Mouse (Mus musculus) liver, embryonic 14.5 days (tissue): ENCODE results near the gene Foxi2. TPM values are rescaled to one million over a fixed set of nuclear protein-coding genes. Genes with fewer than 3 reads are reported as not detected.
A peak's percentile ranks its signal among the peaks of the same experiment; 100 is the strongest.

Source experiments
- ATAC-seq: fragments of 200-750 bp; cut with Nextera tagmentation; 2 replicates; pipeline ENCODE4 v1.8.0; 2017; ENCODE audit warnings: moderate number of reproducible peaks, mild to moderate bottlenecking, moderate library complexity; ENCODE audit not compliant: insufficient read depth
- DNase-seq, 3 experiments: peaks; one replicate each; pipeline ENCODE4 v3.0.0-alpha.2; 2012 to 2013; ENCODE audit warnings: low read depth in 3 of 3, low spot score in 3 of 3
- H3K27ac ChIP-seq: fragments of 300-500 bp; sonication (generic); 2 replicates; pipeline ENCODE4 v1.5.1; 2014; ENCODE audit warnings: moderate library complexity, mild to moderate bottlenecking, control low read depth, inconsistent platforms
- H3K27me3 ChIP-seq: fragments of 300-500 bp; sonication (generic); 2 replicates; pipeline ENCODE4 v1.6.1; 2014; ENCODE audit warnings: mild to moderate bottlenecking, low read length, moderate library complexity; ENCODE audit not compliant: control insufficient read depth, insufficient read depth
- H3K36me3 ChIP-seq: fragments of 300-500 bp; sonication (generic); replicated peaks from 2 replicates; pipeline ENCODE4 v1.6.1; 2014; ENCODE audit warnings: low read depth; ENCODE audit not compliant: control insufficient read depth, insufficient read depth
- H3K4me1 ChIP-seq, 2 experiments: fragments of 200-500 bp in 1 of 2; fragments of 300-500 bp in 1 of 2; sonication (generic) in 1 of 2; replicated peaks; 2 replicates each; pipeline ENCODE4 v1.6.1; 2012 to 2014; ENCODE audit warnings: antibody characterized with exemption in 1 of 2, inconsistent platforms in 1 of 2, low read length in 1 of 2; ENCODE audit not compliant: control insufficient read depth in 2 of 2, insufficient read depth in 2 of 2
- H3K4me2 ChIP-seq: fragments of 300-500 bp; sonication (generic); 2 replicates; pipeline ENCODE4 v1.6.1; 2014; ENCODE audit warnings: low read depth, mild to moderate bottlenecking, control low read depth, moderate library complexity
- H3K4me3 ChIP-seq, 2 experiments: fragments of 200-500 bp in 1 of 2; fragments of 300-500 bp in 1 of 2; sonication (generic) in 1 of 2; 2 replicates each; pipeline ENCODE4 v1.5.1; 2012 to 2014; ENCODE audit warnings: low read depth in 2 of 2, low read length in 2 of 2, mild to moderate bottlenecking in 2 of 2, control low read depth in 1 of 2, inconsistent platforms in 1 of 2, moderate library complexity in 1 of 2; ENCODE audit not compliant: insufficient read depth in 1 of 2
- H3K9ac ChIP-seq: fragments of 300-500 bp; sonication (generic); replicated peaks from 2 replicates; pipeline ENCODE4 v1.6.1; 2014; ENCODE audit warnings: mild to moderate bottlenecking, control low read depth, moderate library complexity
- H3K9me3 ChIP-seq: fragments of 300-500 bp; sonication (generic); 2 replicates; pipeline ENCODE4 v1.6.1; 2016; ENCODE audit warnings: low read length, mixed read lengths; ENCODE audit not compliant: control insufficient read depth
- CTCF ChIP-seq: IDR thresholded peaks from 2 replicates; pipeline ENCODE4 v1.5.1; 2016; ENCODE audit warnings: antibody characterized with exemption, low read depth, control low read depth
- EP300 ChIP-seq: IDR thresholded peaks from 2 replicates; pipeline ENCODE4 v1.6.1; 2016; ENCODE audit warnings: antibody characterized with exemption, low read depth
- WGBS: fragments of 180-500 bp; shearing (Covaris S2); extraction: QIAGEN DNeasy Blood & Tissue Kit; methylation state at CpG from one replicate; pipeline ENCODE4 v1.1.7; 2014; ENCODE audit not compliant: insufficient replicate concordance; 5-methylcytosine and 5-hydroxymethylcytosine counted together
- polyA plus RNA-seq, 2 experiments: library from polyadenylated mRNA; depleted of rRNA in 1 of 2; stranded (reverse) in 1 of 2; unstranded in 1 of 2; fragments of >200 nt; fragmentation: Nextera tagmentation in 1 of 2; extraction: Ambion mirVana in 1 of 2; gene quantifications; 2 replicates each; pipeline versions ENCODE4 v1.2.1 to v1.2.3; 2012 to 2014

Foxi2 gene
- polyA plus RNA-seq (2012; rRNA removed) (not detected in 2 replicates), polyA plus RNA-seq (2014; fragmentation: Nextera tagmentation; extraction: Ambion mirVana) (not detected in 2 replicates)

DNA sequence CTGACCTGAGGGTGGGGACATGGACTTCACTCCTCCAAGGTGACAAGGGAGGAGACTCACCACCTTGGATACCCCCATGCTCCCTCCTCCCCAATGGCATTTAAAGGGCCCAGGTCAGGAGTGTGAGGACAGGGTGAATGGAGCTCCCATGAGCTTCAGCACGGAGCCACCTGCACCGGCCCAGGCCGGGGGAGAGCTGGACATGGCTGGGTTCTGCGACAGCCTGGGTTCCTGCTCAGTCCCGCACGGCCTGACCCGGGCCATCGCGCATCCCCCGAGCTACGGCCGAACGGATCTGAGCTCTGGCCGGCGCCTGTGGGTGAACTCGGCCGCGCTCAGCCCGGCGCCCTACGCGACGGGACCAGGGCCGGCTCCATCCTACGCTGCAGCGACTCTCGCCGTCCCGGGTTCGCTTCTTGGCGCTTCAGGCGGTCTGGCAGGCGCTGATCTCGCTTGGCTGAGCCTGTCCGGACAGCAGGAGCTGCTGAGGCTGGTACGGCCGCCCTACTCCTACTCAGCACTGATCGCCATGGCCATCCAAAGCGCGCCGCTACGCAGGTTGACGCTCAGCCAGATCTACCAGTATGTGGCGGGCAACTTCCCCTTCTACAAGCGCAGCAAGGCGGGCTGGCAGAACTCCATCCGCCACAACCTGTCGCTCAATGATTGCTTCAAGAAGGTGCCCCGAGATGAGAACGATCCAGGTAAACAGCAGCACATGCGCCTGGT, at the start of gene Foxi2:
Gene Foxi2, plus strand, starts transcription at position 72 of the 729 bp plus-strand sequence.
- H3K27me3 ChIP-seq: peaks cover 32% of the 10 kb centered on the region
- no peak for ATAC-seq
- H3K4me2 ChIP-seq: no peak within 1 kb of the TSS
- TF ChIP-seq EP300 (no peak), CTCF (no peak)
- H3K9ac ChIP-seq: no peak within 1 kb of the TSS
- H3K4me3 ChIP-seq: no peak within 1 kb of the TSS
- no peak within 1 kb of the TSS for H3K27ac ChIP-seq
- DNase-seq: no peak
- H3K9me3 ChIP-seq: no peaks in the 10 kb centered on the region
- H3K4me1 ChIP-seq: no peaks in the 10 kb centered on the region
- 3% methylated on average over 51 of the region's 51 CpGs for WGBS
- H3K36me3 ChIP-seq: no peaks in the 10 kb centered on the region

DNA sequence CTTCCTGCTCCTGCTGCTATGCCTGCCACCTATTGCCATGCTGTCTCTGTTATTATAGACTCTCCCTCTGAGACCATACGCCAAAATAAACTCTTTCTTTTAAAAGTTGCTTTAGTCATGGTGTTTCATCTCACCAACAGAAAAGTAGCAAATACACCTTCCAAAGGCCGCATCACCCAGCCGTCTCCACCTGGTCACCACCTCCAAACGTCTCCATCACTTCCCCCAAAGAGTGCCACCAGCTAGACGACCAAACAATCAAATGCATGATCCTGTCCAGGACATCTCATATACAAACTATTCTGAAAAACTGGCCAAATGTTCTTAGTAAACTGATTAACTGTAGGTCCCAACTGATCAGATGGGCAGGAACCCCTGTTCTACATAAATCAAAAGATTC, 45.5 kb upstream of the Foxi2 start:
- WGBS: 61% methylated on average over 5 of the region's 5 CpGs
- no peak for ATAC-seq

DNA sequence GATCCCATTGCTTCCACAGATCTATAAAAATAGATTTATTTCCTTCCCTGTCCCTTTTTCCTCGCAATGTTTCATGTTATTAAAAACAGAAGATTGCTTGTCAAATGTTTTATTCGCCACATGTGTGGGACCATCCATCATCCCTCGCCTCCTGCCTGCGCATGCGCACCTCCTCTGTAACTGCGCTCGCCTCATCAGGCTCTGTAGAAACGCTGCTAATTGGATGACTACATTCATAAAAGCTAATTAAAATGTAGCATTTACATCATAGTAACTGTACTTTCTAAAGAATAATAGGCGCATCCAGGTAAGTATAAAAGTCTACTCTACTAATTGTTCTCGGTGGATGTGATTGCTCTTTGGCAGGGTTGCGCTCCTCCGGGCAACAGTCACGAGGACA, 34.1 kb upstream of the Foxi2 start:
- 79% methylated on average over 13 of the region's 13 CpGs for WGBS
- H3K27me3 ChIP-seq: no peaks in the 10 kb centered on the region
- TF ChIP-seq CTCF (no peak), EP300 (no peak)
- H3K36me3 ChIP-seq: no peaks in the 10 kb centered on the region
- DNase-seq (no peak), ATAC-seq (no peak)
- no peak overlapping the region for H3K27ac ChIP-seq
- H3K9me3 ChIP-seq: no peaks in the 10 kb centered on the region
- H3K4me2 ChIP-seq: no peak overlapping the region
- H3K4me3 ChIP-seq: no peak overlapping the region
- no peak overlapping the region for H3K9ac ChIP-seq
- H3K4me1 ChIP-seq: no peaks in the 10 kb centered on the region

More for the DNA sequence above, 45.5 kb upstream of the Foxi2 start:
- Histone ChIP-seq H3K9me3 (no peaks in the 10 kb centered on the region), H3K4me3 (no peak overlapping the region), H3K36me3 (no peaks in the 10 kb centered on the region), H3K27ac (no peak overlapping the region), H3K4me1 (no peaks in the 10 kb centered on the region), H3K4me2 (no peak overlapping the region), H3K9ac (no peak overlapping the region), H3K27me3 (no peaks in the 10 kb centered on the region)
- DNase-seq: no peak
- no peak for TF ChIP-seq CTCF
- no peak for TF ChIP-seq EP300

DNA sequence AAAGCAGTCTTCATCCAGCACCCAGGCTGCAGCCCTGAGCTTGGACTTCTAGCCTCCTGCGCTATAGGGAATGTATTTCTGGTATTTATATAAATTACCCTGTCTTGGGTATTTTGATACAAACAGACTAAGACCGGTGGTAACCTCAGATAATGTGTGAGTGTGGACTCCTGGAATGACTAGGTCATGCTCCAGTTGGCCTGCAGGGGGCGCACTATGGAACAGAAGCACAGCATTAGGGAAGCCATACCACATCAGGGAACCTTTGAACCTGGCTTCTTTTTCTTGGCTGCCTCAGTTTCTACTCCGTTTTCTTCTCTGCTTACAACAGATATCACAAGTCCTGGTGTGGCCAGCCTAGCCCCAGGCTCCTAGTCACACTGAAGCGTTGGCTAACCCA, 33.2 kb upstream of the Foxi2 start:
- 46% methylated on average over 5 of the region's 5 CpGs for WGBS
- no peaks in the 10 kb centered on the region for H3K9me3 ChIP-seq
- H3K9ac ChIP-seq: no peak overlapping the region
- H3K27ac ChIP-seq: no peak overlapping the region
- ATAC-seq (no peak), DNase-seq (no peak)
- no peak overlapping the region for H3K4me3 ChIP-seq
- H3K27me3 ChIP-seq: no peaks in the 10 kb centered on the region
- H3K4me2 ChIP-seq: no peak overlapping the region
- no peaks in the 10 kb centered on the region for H3K4me1 ChIP-seq
- no peaks in the 10 kb centered on the region for H3K36me3 ChIP-seq
- TF ChIP-seq CTCF (peak; percentile 84), EP300 (no peak)

DNA sequence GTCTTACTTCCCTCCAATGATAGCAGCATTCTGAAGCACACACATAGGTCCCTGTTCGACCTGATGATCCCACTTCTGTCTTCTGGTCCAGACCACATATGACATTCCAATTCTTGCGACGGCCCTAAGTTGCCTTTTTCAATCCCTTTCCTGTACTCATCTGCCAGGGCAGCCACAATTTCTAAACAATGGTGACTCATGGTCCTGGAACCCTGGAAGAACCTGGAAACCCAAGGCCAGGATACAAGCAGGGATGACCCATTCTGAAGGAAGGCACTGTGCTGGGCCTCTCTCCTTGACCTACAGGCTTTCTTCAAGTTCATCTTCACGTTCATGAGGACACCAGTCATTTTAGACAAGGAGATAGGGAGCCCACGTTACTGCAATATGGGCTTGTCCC, 31.8 kb upstream of the Foxi2 start:
- H3K27ac ChIP-seq: no peak overlapping the region
- H3K9me3 ChIP-seq: no peaks in the 10 kb centered on the region
- H3K4me1 ChIP-seq: no peaks in the 10 kb centered on the region
- DNase-seq (no peak), ATAC-seq (no peak)
- 54% methylated on average over 5 of the region's 5 CpGs for WGBS
- H3K4me2 ChIP-seq: no peak overlapping the region
- no peak overlapping the region for H3K9ac ChIP-seq
- no peaks in the 10 kb centered on the region for H3K27me3 ChIP-seq
- H3K4me3 ChIP-seq: no peak overlapping the region
- TF ChIP-seq EP300: no peak
- TF ChIP-seq CTCF: no peak
- no peaks in the 10 kb centered on the region for H3K36me3 ChIP-seq
